Mouse (Mus musculus) right cerebral cortex, postnatal 4 days (tissue): ENCODE data around the gene Iqgap3.

Experiments
- DNase-seq: peaks from one replicate; pipeline ENCODE4 v3.0.0-alpha.2; 2022

The Iqgap3 gene

GRCm38 (mm10) chr3:88152056-88152455 is 70.3 kb downstream of the Iqgap3 start:
- peak; percentile 81 for DNase-seq

GRCm38 (mm10) chr3:88153290-88154011 is 71.7 kb downstream of the Iqgap3 start:
- DNase-seq: no peak

GRCm38 (mm10) chr3:88154236-88154635 is 72.5 kb downstream of the Iqgap3 start:
- no peak for DNase-seq

- DNase-seq: no peak
Observed at GRCm38 (mm10) chr3:88156817-88157216, 75.0 kb downstream of the Iqgap3 start.

GRCm38 (mm10) chr3:88157771-88158597 is 76.2 kb downstream of the Iqgap3 start:
- DNase-seq: peak; percentile 57

GRCm38 (mm10) chr3:88158991-88159390 is 77.2 kb downstream of the Iqgap3 start:
- no peak for DNase-seq

GRCm38 (mm10) chr3:88160856-88161255 is 79.1 kb downstream of the Iqgap3 start:
- DNase-seq: no peak

- DNase-seq: no peak
Observed at GRCm38 (mm10) chr3:88162259-88162658, 80.5 kb downstream of the Iqgap3 start.

GRCm38 (mm10) chr3:88162811-88163210 is 81.0 kb downstream of the Iqgap3 start:
- DNase-seq: no peak

GRCm38 (mm10) chr3:88163847-88164246 is 82.1 kb downstream of the Iqgap3 start:
- DNase-seq: no peak

GRCm38 (mm10) chr3:88164263-88164662 is 82.5 kb downstream of the Iqgap3 start:
- no peak for DNase-seq

- DNase-seq: no peak
Observed at GRCm38 (mm10) chr3:88166056-88166455, 84.3 kb downstream of the Iqgap3 start.

GRCm38 (mm10) chr3:88170361-88170760 is 88.6 kb downstream of the Iqgap3 start:
- no peak for DNase-seq
